Mouse (Mus musculus): ENCODE data around the gene Plekhm1.

DNA sequence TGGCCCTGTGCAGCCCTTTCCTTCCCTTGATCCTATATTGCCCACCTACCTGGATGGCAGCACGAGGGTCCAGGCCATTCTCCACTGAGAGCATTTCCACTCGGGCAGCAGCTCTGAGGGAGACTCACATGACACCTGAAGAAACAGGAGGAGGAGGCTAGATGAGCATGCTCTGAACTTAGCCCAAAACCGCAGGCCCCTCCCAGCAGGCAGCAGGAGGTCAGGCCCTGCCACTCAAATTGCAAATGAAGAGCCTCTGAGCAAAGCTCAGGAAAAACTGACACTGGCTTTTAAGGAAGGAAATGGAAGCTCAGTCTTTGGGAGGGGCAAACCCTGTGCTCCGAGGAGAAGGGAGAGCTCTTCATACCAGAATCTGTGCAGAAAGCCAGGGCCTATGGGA lies 8.7 kb downstream of the Plekhm1 start:
- TF ChIP-seq CTCF (conservative IDR thresholded peaks at IDR 0.05; ENCODE audit: low read length), result no peak
- TF ChIP-seq POU5F1 (IDR thresholded peaks at IDR 0.05; ENCODE audit: borderline replicate concordance, low read length), result no peak
- TF ChIP-seq NANOG (IDR thresholded peaks at IDR 0.05; ENCODE audit: borderline replicate concordance, low read length), result 0 out of 2 replicates have a peak, but pooled peaks have one; percentile 46

All from E14TG2a.4 (cell line).